In genomic region chr1:53846665-53847237, GRCm38 (mm10) we compare ENCODE assay signal across 18 mouse cellular contexts.
DNase-seq lines count a peak whose midpoint lies in the region; ATAC-seq and TF ChIP-seq lines count a peak whose summit lies in the region.
"Had no signal": no experiment of that assay in that cellular context is flagged by ENCODE, and none has a peak within 500 bp of the region (broad histone marks: within the 10 kb centered on the region; RNA-seq: fewer than 3 reads in every experiment).

No protein-coding gene starts in this region.

- no peak for ATAC-seq in embryonic facial prominence, embryonic 15.5 days (ENCODE audit: insufficient number of reproducible peaks, low FRiP score, low TSS enrichment, low read depth)
- ATAC-seq in intestine, embryonic 16.5 days = peak; percentile 80
- peak; percentile 54 for ATAC-seq in stomach, embryonic 16.5 days (ENCODE audit: insufficient read depth, low FRiP score)
- ATAC-seq: forebrain, embryonic 15.5 days; midbrain, embryonic 16.5 days had no signal

- WGBS in embryonic facial prominence, embryonic 15.5 days = 66% methylated on average over 2 of the region's 2 CpGs
- 43% methylated on average over 2 of the region's 2 CpGs for WGBS in intestine, embryonic 16.5 days
- WGBS in stomach, embryonic 16.5 days = 37% methylated on average over 2 of the region's 2 CpGs

- H3K4me1 ChIP-seq in embryonic facial prominence, embryonic 15.5 days = 0 out of 2 replicates have a peak, but pooled peaks cover 7% of the 10 kb centered on the region
- peaks cover 9% of the 10 kb centered on the region for H3K4me1 ChIP-seq in intestine, embryonic 16.5 days (ENCODE audit: control insufficient read depth, insufficient read depth, low read length)
- peaks cover 14% of the 10 kb centered on the region; the same call in 1 of the 2 replicates for H3K4me1 ChIP-seq in stomach, embryonic 16.5 days (ENCODE audit: control insufficient read depth, insufficient read depth, low read length)
- H3K4me1 ChIP-seq: forebrain, embryonic 15.5 days; heart, embryonic 12.5 days; hindbrain, embryonic 13.5 days had no signal

- H3K36me3 ChIP-seq in embryonic facial prominence, embryonic 15.5 days = no peaks in the 10 kb centered on the region
- no peaks in the 10 kb centered on the region for H3K36me3 ChIP-seq in intestine, embryonic 16.5 days (ENCODE audit: control insufficient read depth, insufficient read depth, low read length)
- no peaks in the 10 kb centered on the region for H3K36me3 ChIP-seq in stomach, embryonic 16.5 days (ENCODE audit: control insufficient read depth, insufficient read depth, low read length)
- H3K36me3 ChIP-seq: forebrain, embryonic 15.5 days had no signal

- H3K27ac ChIP-seq in left cerebral cortex, adult 2 months = peak overlapping the region; percentile 72; the same call in 1 of the 2 replicates
- peak overlapping the region; percentile 63 for H3K27ac ChIP-seq in embryonic facial prominence, embryonic 15.5 days (replicated peaks)
- H3K27ac ChIP-seq in intestine, embryonic 16.5 days (ENCODE audit: low read length) = peak overlapping the region; percentile 43; the same call in 1 of the 2 replicates
- H3K27ac ChIP-seq in stomach, embryonic 16.5 days (ENCODE audit: low read length) = peak overlapping the region; percentile 90
- H3K27ac ChIP-seq: forebrain, embryonic 15.5 days; hindbrain, embryonic 13.5 days; liver, embryonic 14.5 days had no signal

- H3K4me2 ChIP-seq in embryonic facial prominence, embryonic 15.5 days (replicated peaks) = no peak overlapping the region
- no peak overlapping the region for H3K4me2 ChIP-seq in intestine, embryonic 16.5 days (ENCODE audit: low read depth, low read length)
- no peak overlapping the region for H3K4me2 ChIP-seq in stomach, embryonic 16.5 days (ENCODE audit: low read depth, low read length)
- H3K4me2 ChIP-seq: forebrain, embryonic 15.5 days; heart, embryonic 12.5 days; hindbrain, embryonic 13.5 days had no signal

- no peak for DNase-seq in left cerebral cortex, adult 2 months (ENCODE audit: extremely low spot score in 1 of 2, low spot score in 2 of 2)
- no peak for DNase-seq in left cerebral cortex, adult 9 months (ENCODE audit: low spot score in 2 of 2)
- no peak for DNase-seq in cerebellum, adult 9-10 months
- DNase-seq in right cerebral cortex, postnatal 10 days (ENCODE audit: low spot score in 2 of 2) = no peak
- DNase-seq: cerebellum, adult 8-10 months; heart, postnatal 14 days; kidney, adult 2 months; kidney, postnatal 4 days; right cerebral cortex, postnatal 25 days; thymus, adult 2 months had no signal

- H3K9ac ChIP-seq in embryonic facial prominence, embryonic 15.5 days = no peak overlapping the region
- H3K9ac ChIP-seq in intestine, embryonic 16.5 days (ENCODE audit: low read depth, low read length) = no peak overlapping the region
- no peak overlapping the region for H3K9ac ChIP-seq in stomach, embryonic 16.5 days (ENCODE audit: low read length)
- H3K9ac ChIP-seq: forebrain, embryonic 15.5 days; heart, embryonic 12.5 days; hindbrain, embryonic 13.5 days; liver, embryonic 14.5 days had no signal

- intact Hi-C loops in left cerebral cortex, adult 2 months (cut with DNase I) = no loop called here

- no peaks in the 10 kb centered on the region for H3K27me3 ChIP-seq in embryonic facial prominence, embryonic 15.5 days
- H3K27me3 ChIP-seq in intestine, embryonic 16.5 days (replicated peaks; ENCODE audit: control insufficient read depth, insufficient read depth, low read length) = no peaks in the 10 kb centered on the region
- no peaks in the 10 kb centered on the region for H3K27me3 ChIP-seq in stomach, embryonic 16.5 days (ENCODE audit: control insufficient read depth, insufficient read depth, low read length)
- H3K27me3 ChIP-seq: forebrain, embryonic 15.5 days; heart, embryonic 12.5 days; hindbrain, embryonic 13.5 days had no signal

- no peaks in the 10 kb centered on the region for H3K9me3 ChIP-seq in embryonic facial prominence, embryonic 15.5 days (replicated peaks)
- H3K9me3 ChIP-seq in intestine, embryonic 16.5 days (ENCODE audit: control insufficient read depth, low read length) = no peaks in the 10 kb centered on the region
- H3K9me3 ChIP-seq in stomach, embryonic 16.5 days (replicated peaks; ENCODE audit: control insufficient read depth, low read length) = no peaks in the 10 kb centered on the region
- H3K9me3 ChIP-seq: forebrain, embryonic 15.5 days; heart, embryonic 12.5 days; hindbrain, embryonic 13.5 days had no signal

- no peak for TF ChIP-seq CTCF in left cerebral cortex, adult 2 months (IDR thresholded peaks at IDR 0.05)

- no peak overlapping the region for H3K4me3 ChIP-seq in left cerebral cortex, adult 2 months
- no peak overlapping the region for H3K4me3 ChIP-seq in embryonic facial prominence, embryonic 15.5 days (replicated peaks)
- no peak overlapping the region for H3K4me3 ChIP-seq in intestine, embryonic 16.5 days (ENCODE audit: low read length)
- no peak overlapping the region for H3K4me3 ChIP-seq in stomach, embryonic 16.5 days (replicated peaks; ENCODE audit: low read length)
- H3K4me3 ChIP-seq: forebrain, embryonic 15.5 days; heart, embryonic 12.5 days; hindbrain, embryonic 13.5 days had no signal
